Mouse (Mus musculus): ENCODE measurements around the gene Hadh. TPM values are rescaled to one million over a fixed set of nuclear protein-coding genes. Genes with fewer than 3 reads are reported as not detected.

Hadh gene
- 223 and 409 TPM in 2 replicates for polyA plus RNA-seq (2012; rRNA removed; ENCODE audit: low replicate concordance)

GRCm38 (mm10) chr3:131271559-131272373 is at the start of gene Hadh:
Gene Hadh (minus strand): TSS chr3:131272101.

GRCm38 (mm10) chr3:131302452-131303319 is 30.8 kb upstream of the Hadh start, which contains the start of gene Cyp2u1:
Gene Cyp2u1 (minus strand): TSS chr3:131303227.

Other genes with a start within 250 kb of the Hadh start
- 0.52 and 13.3 TPM in 2 replicates for gene Lef1, start 161.6 kb downstream of the Hadh start, polyA plus RNA-seq (2012; rRNA removed; ENCODE audit: low replicate concordance)
- 3.3 and 11.9 TPM in 2 replicates for gene Cyp2u1, start 31.1 kb upstream of the Hadh start, polyA plus RNA-seq (2012; rRNA removed; ENCODE audit: low replicate concordance)
- gene Sgms2, start 219.3 kb upstream of the Hadh start, polyA plus RNA-seq (2012; rRNA removed; ENCODE audit: low replicate concordance) = 4.3 and 12.7 TPM in 2 replicates

All from subcutaneous adipose tissue, adult 2 months (tissue).